Mouse (Mus musculus): ENCODE data around the gene Ost4.

GRCm38 (mm10) chr5:30889088-30889754 is 18.4 kb downstream of the Ost4 start:
- TF ChIP-seq CTCF (conservative IDR thresholded peaks at IDR 0.05; ENCODE audit: low read length): no peak
- TF ChIP-seq POU5F1 (IDR thresholded peaks at IDR 0.05; ENCODE audit: borderline replicate concordance, low read length): no peak

All from E14TG2a.4 (cell line).